Mouse (Mus musculus) retina, embryonic 14.5 days (tissue): ENCODE results near the gene Arid4b.
"Not testable (repeated sequence)": the region's sequence is repeated elsewhere in the genome, so short reads cannot be mapped to it uniquely, and the experiment has no call there.

Source experiments
- DNase-seq: peaks from one replicate; pipeline ENCODE4 v3.0.0-alpha.2; 2015; ENCODE audit warnings: low spot score

The Arid4b gene

GRCm38 (mm10) chr13:14063013-14063941 lies at the start of gene Arid4b, which contains the start of gene Ggps1:
Gene Arid4b (plus strand): TSS chr13:14063232.
Gene Ggps1 (minus strand): TSS chr13:14063488.
- DNase-seq, result peak; percentile 98

GRCm38 (mm10) chr13:14014001-14014400 lies 49.0 kb upstream of the Arid4b start:
- DNase-seq, result no peak

- no peak for DNase-seq
These were observed 48.5 kb upstream of the Arid4b start for GRCm38 (mm10) chr13:14014540-14014939.

- no peak for DNase-seq
These were observed 47.4 kb upstream of the Arid4b start for GRCm38 (mm10) chr13:14015609-14016008.

- no peak for DNase-seq
These were observed 44.7 kb upstream of the Arid4b start for GRCm38 (mm10) chr13:14018283-14018682.

- DNase-seq, result no peak
These were observed 44.2 kb upstream of the Arid4b start for GRCm38 (mm10) chr13:14018852-14019251.

GRCm38 (mm10) chr13:14021417-14021816 lies 41.6 kb upstream of the Arid4b start:
- DNase-seq, result not testable (repeated sequence)

- DNase-seq, result no peak
These were observed 37.5 kb upstream of the Arid4b start for GRCm38 (mm10) chr13:14025554-14025953.

GRCm38 (mm10) chr13:14026154-14026820 lies 36.7 kb upstream of the Arid4b start:
- no peak for DNase-seq

- DNase-seq, result no peak
These were observed 29.5 kb upstream of the Arid4b start for GRCm38 (mm10) chr13:14033309-14034072.

- no peak for DNase-seq
These were observed 29.0 kb upstream of the Arid4b start for GRCm38 (mm10) chr13:14034073-14034348.

- DNase-seq, result not testable (repeated sequence)
These were observed 27.7 kb upstream of the Arid4b start for GRCm38 (mm10) chr13:14035352-14035751.

GRCm38 (mm10) chr13:14035875-14036630 lies 27.0 kb upstream of the Arid4b start:
- DNase-seq, result no peak

GRCm38 (mm10) chr13:14038911-14039291 lies 24.1 kb upstream of the Arid4b start:
- no peak for DNase-seq

GRCm38 (mm10) chr13:14039292-14039965 lies 23.6 kb upstream of the Arid4b start, which contains the start of gene Tbce:
Gene Tbce (minus strand): TSS chr13:14039638.
- DNase-seq, result peak; percentile 94

GRCm38 (mm10) chr13:14040186-14040585 lies 22.8 kb upstream of the Arid4b start:
- peak; percentile 3 for DNase-seq

- DNase-seq, result no peak
These were observed 19.2 kb upstream of the Arid4b start for GRCm38 (mm10) chr13:14043851-14044250.

- no peak for DNase-seq
These were observed 18.5 kb upstream of the Arid4b start for GRCm38 (mm10) chr13:14044521-14044920.

GRCm38 (mm10) chr13:14049878-14050277 lies 13.2 kb upstream of the Arid4b start:
- no peak for DNase-seq

- no peak for DNase-seq
These were observed 6.2 kb upstream of the Arid4b start for GRCm38 (mm10) chr13:14056801-14057200.

GRCm38 (mm10) chr13:14059582-14059981 lies 3.5 kb upstream of the Arid4b start:
- no peak for DNase-seq
